25 mouse cellular contexts compared by ENCODE assay signal in the genomic region with DNA sequence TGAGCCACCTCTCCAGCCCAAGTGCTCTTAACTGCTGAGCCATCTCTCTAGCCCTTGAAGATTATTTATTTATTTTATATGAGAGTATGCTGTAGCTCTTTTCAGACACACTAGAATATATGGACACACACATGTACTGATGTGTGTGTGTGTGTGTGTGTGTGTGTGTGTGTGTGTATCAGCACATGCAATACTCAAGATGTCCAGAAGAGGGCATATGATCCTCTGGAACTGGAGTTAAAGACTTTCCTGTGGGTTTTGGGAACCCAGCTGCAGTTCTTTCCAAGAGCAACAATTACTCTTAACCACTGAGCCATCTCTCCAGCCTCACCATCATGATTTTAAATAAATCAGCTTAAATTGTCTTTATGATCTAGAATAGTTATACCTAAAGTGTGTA. TPM values are rescaled to one million over a fixed set of nuclear protein-coding genes. Genes with fewer than 3 reads are reported as not detected.
DNase-seq lines count a peak whose midpoint lies in the region; ATAC-seq and TF ChIP-seq lines count a peak whose summit lies in the region.
"Had no signal": no experiment of that assay in that cellular context is flagged by ENCODE, and none has a peak within 500 bp of the region (broad histone marks: within the 10 kb centered on the region; RNA-seq: fewer than 3 reads in every experiment).

No protein-coding gene starts in this region.

- no peak for ATAC-seq in heart, embryonic 11.5 days (replicated peaks; ENCODE audit: insufficient number of reproducible peaks, low FRiP score, low TSS enrichment)
- ATAC-seq in liver, embryonic 14.5 days (ENCODE audit: insufficient read depth), result no peak
- no peak for ATAC-seq in forebrain, embryonic 14.5 days

- H3K4me1 ChIP-seq in heart, embryonic 10.5 days, result peaks cover 4% of the 10 kb centered on the region; the same call in 1 of the 2 replicates
- H3K4me1 ChIP-seq in heart, embryonic 11.5 days (ENCODE audit: control insufficient read depth, insufficient read depth, low read length), result 0 out of 2 replicates have a peak, but pooled peaks cover 4% of the 10 kb centered on the region
- peaks cover 0 to 11% of the 10 kb centered on the region in 2 experiments; a peak in 3 of 4 replicates for H3K4me1 ChIP-seq in liver, embryonic 14.5 days (replicated peaks; ENCODE audit: control insufficient read depth in 2 of 2, insufficient read depth in 2 of 2, low read length in 1 of 2)
- peaks cover 20% of the 10 kb centered on the region for H3K4me1 ChIP-seq in embryonic facial prominence, embryonic 10.5 days
- peaks cover 7% of the 10 kb centered on the region; the same call in 1 of the 2 replicates for H3K4me1 ChIP-seq in forebrain, embryonic 14.5 days (ENCODE audit: control insufficient read depth, insufficient read depth, low read length)

- H3K4me2 ChIP-seq in heart, embryonic 11.5 days, result no peak overlapping the region
- no peak overlapping the region for H3K4me2 ChIP-seq in liver, embryonic 14.5 days (ENCODE audit: low read depth)
- H3K4me2 ChIP-seq in forebrain, embryonic 14.5 days (ENCODE audit: low read length), result no peak overlapping the region
- H3K4me2 ChIP-seq: embryonic facial prominence, embryonic 15.5 days; limb, embryonic 13.5 days had no signal

- H3K27ac ChIP-seq in heart, embryonic 10.5 days, result no peak overlapping the region
- no peak overlapping the region for H3K27ac ChIP-seq in heart, embryonic 11.5 days (ENCODE audit: low read depth, low read length)
- H3K27ac ChIP-seq in liver, embryonic 14.5 days, result no peak overlapping the region
- H3K27ac ChIP-seq in embryonic facial prominence, embryonic 10.5 days (replicated peaks), result no peak overlapping the region
- H3K27ac ChIP-seq in forebrain, embryonic 14.5 days (ENCODE audit: low read depth, low read length), result no peak overlapping the region
- H3K27ac ChIP-seq: embryonic facial prominence, embryonic 15.5 days; hindbrain, embryonic 10.5 days; limb, embryonic 13.5 days; macrophage; midbrain, embryonic 10.5 days had no signal

- no peak overlapping the region for H3K4me3 ChIP-seq in heart, embryonic 10.5 days
- H3K4me3 ChIP-seq in heart, embryonic 11.5 days (ENCODE audit: low read depth, low read length), result no peak overlapping the region
- H3K4me3 ChIP-seq in liver, embryonic 14.5 days (ENCODE audit: insufficient read depth in 1 of 2, low read depth in 2 of 2, low read length in 2 of 2), result no peak overlapping the region
- no peak overlapping the region for H3K4me3 ChIP-seq in embryonic facial prominence, embryonic 10.5 days
- no peak overlapping the region for H3K4me3 ChIP-seq in forebrain, embryonic 14.5 days (ENCODE audit: low read depth, low read length)
- H3K4me3 ChIP-seq: embryonic facial prominence, embryonic 15.5 days; hindbrain, embryonic 10.5 days; limb, embryonic 13.5 days; midbrain, embryonic 10.5 days had no signal

- no peaks in the 10 kb centered on the region for H3K27me3 ChIP-seq in heart, embryonic 10.5 days (ENCODE audit: insufficient read depth, poor library complexity, severe bottlenecking)
- no peaks in the 10 kb centered on the region for H3K27me3 ChIP-seq in heart, embryonic 11.5 days (ENCODE audit: control insufficient read depth, insufficient read depth, low read length)
- no peaks in the 10 kb centered on the region for H3K27me3 ChIP-seq in liver, embryonic 14.5 days (ENCODE audit: control insufficient read depth, insufficient read depth, low read length)
- no peaks in the 10 kb centered on the region for H3K27me3 ChIP-seq in embryonic facial prominence, embryonic 10.5 days (replicated peaks; ENCODE audit: low read depth, poor library complexity, severe bottlenecking)
- no peaks in the 10 kb centered on the region for H3K27me3 ChIP-seq in forebrain, embryonic 14.5 days (replicated peaks; ENCODE audit: control insufficient read depth, insufficient read depth, low read length)
- H3K27me3 ChIP-seq: embryonic facial prominence, embryonic 15.5 days; limb, embryonic 13.5 days had no signal

- DNase-seq in heart, embryonic 10.5 days (ENCODE audit: low spot score), result peak; percentile 16
- DNase-seq in liver, embryonic 14.5 days (ENCODE audit: low read depth in 3 of 3, low spot score in 3 of 3), result no peak
- DNase-seq in liver (no peak), ES-CJ7 (ENCODE audit: low read depth, low spot score) (peak; percentile 61)
- DNase-seq in embryonic facial prominence, embryonic 10.5 days (ENCODE audit: low spot score), result peak; percentile 2
- DNase-seq in forebrain, embryonic 14.5 days (ENCODE audit: low spot score), result no peak
- DNase-seq in urinary bladder, adult 18-20 months (ENCODE audit: low spot score in 2 of 2), result no peak
- DNase-seq: adrenal gland, postnatal 14 days; B cell, adult 2 months; cerebellum, adult 11 months; cerebellum, postnatal 14 days; embryo, embryonic 11 days; gastrocnemius, postnatal 14 days; heart, adult 18-20 months; kidney, adult 9 months; kidney, postnatal 36 days; layer of hippocampus, adult 9-11 months; lung, adult 2 months; spleen, adult 18-20 months had no signal

- no peaks in the 10 kb centered on the region for H3K9me3 ChIP-seq in heart, embryonic 10.5 days
- H3K9me3 ChIP-seq in heart, embryonic 11.5 days (replicated peaks; ENCODE audit: control insufficient read depth, low read length), result no peaks in the 10 kb centered on the region
- no peaks in the 10 kb centered on the region for H3K9me3 ChIP-seq in liver, embryonic 14.5 days (ENCODE audit: control insufficient read depth, low read length)
- H3K9me3 ChIP-seq in embryonic facial prominence, embryonic 10.5 days, result peaks cover 4% of the 10 kb centered on the region; the same call in 1 of the 2 replicates
- H3K9me3 ChIP-seq in forebrain, embryonic 14.5 days (replicated peaks; ENCODE audit: control insufficient read depth, low read length), result no peaks in the 10 kb centered on the region
- H3K9me3 ChIP-seq: embryonic facial prominence, embryonic 15.5 days had no signal

- no peak for TF ChIP-seq EP300 in liver, embryonic 14.5 days (IDR thresholded peaks at IDR 0.05; ENCODE audit: low read depth)

- no peaks in the 10 kb centered on the region for H3K36me3 ChIP-seq in heart, embryonic 10.5 days
- no peaks in the 10 kb centered on the region for H3K36me3 ChIP-seq in heart, embryonic 11.5 days (ENCODE audit: control insufficient read depth, insufficient read depth, low read length)
- no peaks in the 10 kb centered on the region for H3K36me3 ChIP-seq in liver, embryonic 14.5 days (replicated peaks; ENCODE audit: control insufficient read depth, insufficient read depth, low read depth)
- no peaks in the 10 kb centered on the region for H3K36me3 ChIP-seq in embryonic facial prominence, embryonic 10.5 days (replicated peaks)
- H3K36me3 ChIP-seq in forebrain, embryonic 14.5 days (ENCODE audit: control insufficient read depth, insufficient read depth, low read length), result no peaks in the 10 kb centered on the region
- H3K36me3 ChIP-seq: embryonic facial prominence, embryonic 15.5 days; hindbrain, embryonic 10.5 days; limb, embryonic 13.5 days; midbrain, embryonic 10.5 days had no signal

- no peak overlapping the region for H3K9ac ChIP-seq in heart, embryonic 11.5 days (ENCODE audit: low read depth, low read length)
- no peak overlapping the region for H3K9ac ChIP-seq in liver, embryonic 14.5 days (replicated peaks)
- no peak overlapping the region for H3K9ac ChIP-seq in forebrain, embryonic 14.5 days (ENCODE audit: low read length)
- H3K9ac ChIP-seq: embryonic facial prominence, embryonic 15.5 days; limb, embryonic 13.5 days had no signal

- peak; percentile 41; the same call in 1 of the 2 replicates for TF ChIP-seq CTCF in liver, embryonic 14.5 days (IDR thresholded peaks at IDR 0.05; ENCODE audit: low read depth)

RNA-seq across cellular contexts. Expression of a gene that starts 14.3 kb away (rescaled TPM):
- 0.06 and 0.16 TPM in 2 replicates for polyA plus RNA-seq in heart, embryonic 10.5 days (2016; fragmentation: Nextera tagmentation; extraction: Ambion mirVana)
- polyA plus RNA-seq in heart, embryonic 11.5 days (2014; fragmentation: Nextera tagmentation; extraction: Ambion mirVana), result 0.11 and 0.18 TPM in 2 replicates
- 0.04 and 0.08 TPM in 2 replicates for polyA plus RNA-seq in liver, embryonic 14.5 days (2012; rRNA removed)
- polyA plus RNA-seq in liver, embryonic 14.5 days (2014; fragmentation: Nextera tagmentation; extraction: Ambion mirVana), result 0.09 TPM in 1 of 2 replicates, not detected in the other
- polyA plus RNA-seq in embryonic facial prominence, embryonic 10.5 days (2016; fragmentation: Nextera tagmentation; extraction: Ambion mirVana), result 0.05 and 0.10 TPM in 2 replicates
- polyA plus RNA-seq in forebrain, embryonic 14.5 days (2014; fragmentation: Nextera tagmentation; extraction: Ambion mirVana), result 0.10 and 0.42 TPM in 2 replicates
- polyA plus RNA-seq: hindbrain, embryonic 10.5 days had no signal

RNA-seq across cellular contexts. Expression of a gene that starts 25.1 kb away (rescaled TPM):
- polyA plus RNA-seq in heart, embryonic 10.5 days (2016; fragmentation: Nextera tagmentation; extraction: Ambion mirVana), result 195 and 207 TPM in 2 replicates
- 150 and 188 TPM in 2 replicates for polyA plus RNA-seq in heart, embryonic 11.5 days (2014; fragmentation: Nextera tagmentation; extraction: Ambion mirVana)
- polyA plus RNA-seq in liver, embryonic 14.5 days (2012; rRNA removed), result 84.0 and 116 TPM in 2 replicates
- 80.4 and 95.4 TPM in 2 replicates for polyA plus RNA-seq in liver, embryonic 14.5 days (2014; fragmentation: Nextera tagmentation; extraction: Ambion mirVana)
- polyA plus RNA-seq in embryonic facial prominence, embryonic 10.5 days (2016; fragmentation: Nextera tagmentation; extraction: Ambion mirVana), result 324 and 353 TPM in 2 replicates
- polyA plus RNA-seq in forebrain, embryonic 14.5 days (2014; fragmentation: Nextera tagmentation; extraction: Ambion mirVana), result 220 and 266 TPM in 2 replicates

Comparison
In these comparisons a context has a peak if more than half of its experiments do, and no peak if none do; other contexts are left out.
1. DNase-seq: peak in heart, embryonic 10.5 days (single experiment), ES-CJ7 (single experiment) and embryonic facial prominence, embryonic 10.5 days (single experiment); none in liver, embryonic 14.5 days (0 of 3), liver (single experiment), forebrain, embryonic 14.5 days (single experiment) and urinary bladder, adult 18-20 months (0 of 2).